In genomic region chr7:44269397-44269796, GRCm38 (mm10) we compare ENCODE assay signal across 23 mouse cellular contexts. TPM values are rescaled to one million over a fixed set of nuclear protein-coding genes. Genes with fewer than 3 reads are reported as not detected.
DNase-seq lines count a peak whose midpoint lies in the region; ATAC-seq lines count a peak whose summit lies in the region.
"Had no signal": no experiment of that assay in that cellular context is flagged by ENCODE, and none has a peak within 500 bp of the region (broad histone marks: within the 10 kb centered on the region; RNA-seq: fewer than 3 reads in every experiment).

No protein-coding gene starts in this region.

- peak; percentile 43; the same call in 1 of the 2 replicates for ATAC-seq in common myeloid progenitor, adult 5-6 weeks (replicated peaks; ENCODE audit: low read depth, poor library complexity, severe bottlenecking)
- ATAC-seq in megakaryocyte progenitor cell, adult 5-6 weeks (replicated peaks; ENCODE audit: poor library complexity) = peak; percentile 72
- ATAC-seq in frontal cortex, adult (ENCODE audit: low TSS enrichment) = no peak
- ATAC-seq: CD4-positive, CD25-positive, alpha-beta regulatory T cell, adult 4 months; forebrain, embryonic 13.5 days; forebrain, embryonic 15.5 days; forebrain, postnatal 0 days; Patski had no signal

- peak; percentile 57 for DNase-seq in 416B (ENCODE audit: low read depth)
- no peak for DNase-seq in layer of hippocampus, adult 9-11 months
- DNase-seq: adrenal gland, adult 2 months; adrenal gland, postnatal 10 days; adrenal gland, postnatal 25 days; B cell, adult 2 months; cerebellum, adult 11 months; cerebellum, adult 18-20 months; cerebellum, adult 8-10 months; cerebellum, adult 9-11 months; cerebellum, postnatal 14 days; cerebellum, postnatal 36 days; forebrain, postnatal 0 days had no signal

RNA-seq across cellular contexts. Expression of gene Gm15517, which starts 8.2 kb away (rescaled TPM):
- total RNA-seq in common myeloid progenitor, adult 5-6 weeks (2017) = not detected in 2 replicates
- not detected in 2 replicates for total RNA-seq in megakaryocyte progenitor cell, adult 5-6 weeks (2015)
- not detected in 2 replicates for total RNA-seq in megakaryocyte progenitor cell, adult 5-6 weeks (2017)
- total RNA-seq: adrenal gland, adult 2 months; adrenal gland, postnatal 10 days; adrenal gland, postnatal 25 days; adrenal gland, postnatal 4 days; CH12.LX; forebrain, postnatal 0 days; G1E had no signal

RNA-seq across cellular contexts. Expression of gene Acp4, which starts 12.2 kb away (rescaled TPM):
- not detected in 2 replicates for total RNA-seq in common myeloid progenitor, adult 5-6 weeks (2017)
- total RNA-seq in megakaryocyte progenitor cell, adult 5-6 weeks (2015) = not detected in 2 replicates
- 0.04 TPM in 1 of 2 replicates, not detected in the other for total RNA-seq in megakaryocyte progenitor cell, adult 5-6 weeks (2017)
- total RNA-seq: adrenal gland, adult 2 months; adrenal gland, postnatal 10 days; adrenal gland, postnatal 25 days; adrenal gland, postnatal 4 days; CH12.LX; forebrain, postnatal 0 days; G1E had no signal

RNA-seq across cellular contexts. Expression of gene 2410002F23Rik, which starts 22.9 kb away (rescaled TPM):
- total RNA-seq in common myeloid progenitor, adult 5-6 weeks (2017) = 97.3 and 107 TPM in 2 replicates
- 54.0 and 60.6 TPM in 2 replicates for total RNA-seq in megakaryocyte progenitor cell, adult 5-6 weeks (2015)
- 71.7 and 74.6 TPM in 2 replicates for total RNA-seq in megakaryocyte progenitor cell, adult 5-6 weeks (2017)

RNA-seq across cellular contexts. Expression of gene 1700028J19Rik, which starts 22.9 kb away (rescaled TPM):
- 0.55 and 0.73 TPM in 2 replicates for total RNA-seq in common myeloid progenitor, adult 5-6 weeks (2017)
- 0.34 and 1.8 TPM in 2 replicates for total RNA-seq in megakaryocyte progenitor cell, adult 5-6 weeks (2015)
- 0.30 and 0.37 TPM in 2 replicates for total RNA-seq in megakaryocyte progenitor cell, adult 5-6 weeks (2017)

RNA-seq across cellular contexts. Expression of gene Gm36864, which starts 33.4 kb away (rescaled TPM):
- total RNA-seq in common myeloid progenitor, adult 5-6 weeks (2017) = not detected in 2 replicates
- total RNA-seq in megakaryocyte progenitor cell, adult 5-6 weeks (2015) = not detected in 2 replicates
- total RNA-seq in megakaryocyte progenitor cell, adult 5-6 weeks (2017) = not detected in 2 replicates
- total RNA-seq: adrenal gland, adult 2 months; adrenal gland, postnatal 10 days; adrenal gland, postnatal 25 days; adrenal gland, postnatal 4 days; CH12.LX; forebrain, postnatal 0 days had no signal
